Mouse (Mus musculus) bone marrow, adult 2 months (tissue): Measurements from ENCODE around the gene Rybp.

Experiments
- CTCF ChIP-seq: fragments of 200-500 bp; IDR thresholded peaks from 2 replicates; pipeline ENCODE4 v1.5.1; 2011; ENCODE audit warnings: low read length, control low read depth; ENCODE audit not compliant: control insufficient read depth, insufficient read depth
- POLR2A ChIP-seq: fragments of 200-500 bp; IDR thresholded peaks from 2 replicates; pipeline ENCODE4 v1.6.1; 2011; ENCODE audit warnings: low read depth, mild to moderate bottlenecking, control low read depth, low read length, borderline replicate concordance; ENCODE audit not compliant: control insufficient read depth

- no peak for TF ChIP-seq POLR2A
- no peak for TF ChIP-seq CTCF
These were observed 91.3 kb downstream of the Rybp start for GRCm38 (mm10) chr6:100195870-100196409.
